Mouse (Mus musculus) embryonic facial prominence, embryonic 11.5 days (tissue): ENCODE results near the gene Lyl1. TPM values are rescaled to one million over a fixed set of nuclear protein-coding genes. Genes with fewer than 3 reads are reported as not detected.

Experiments
- ATAC-seq: fragments of 200-750 bp; cut with Nextera tagmentation; replicated peaks from 2 replicates; pipeline ENCODE4 v1.8.0; 2017; ENCODE audit warnings: low read depth; ENCODE audit not compliant: insufficient number of reproducible peaks, low FRiP score, low TSS enrichment
- DNase-seq: peaks from one replicate; pipeline ENCODE4 v3.0.0-alpha.2; 2015; ENCODE audit warnings: low spot score
- H3K27ac ChIP-seq: fragments of 300-500 bp; sonication (generic); replicated peaks from 2 replicates; pipeline ENCODE4 v1.5.1; 2014; ENCODE audit warnings: mild to moderate bottlenecking, low read depth, low read length, control low read depth
- H3K27me3 ChIP-seq: fragments of 300-500 bp; sonication (generic); 2 replicates; pipeline ENCODE4 v1.6.1; 2014; ENCODE audit warnings: mild to moderate bottlenecking, low read length, moderate library complexity, mixed read lengths; ENCODE audit not compliant: control insufficient read depth, insufficient read depth
- H3K36me3 ChIP-seq: fragments of 300-500 bp; sonication (generic); replicated peaks from 2 replicates; pipeline ENCODE4 v1.6.1; 2014; ENCODE audit warnings: low read depth, mild to moderate bottlenecking, low read length, moderate library complexity, mixed read lengths; ENCODE audit not compliant: control insufficient read depth, insufficient read depth
- H3K4me1 ChIP-seq: fragments of 300-500 bp; sonication (generic); 2 replicates; pipeline ENCODE4 v1.6.1; 2014; ENCODE audit warnings: low read length, mixed read lengths; ENCODE audit not compliant: control insufficient read depth, insufficient read depth
- H3K4me2 ChIP-seq: fragments of 300-500 bp; sonication (generic); 2 replicates; pipeline ENCODE4 v1.6.1; 2014; ENCODE audit warnings: low read depth, mild to moderate bottlenecking, control low read depth, low read length, moderate library complexity
- H3K4me3 ChIP-seq: fragments of 300-500 bp; sonication (generic); 2 replicates; pipeline ENCODE4 v1.5.1; 2014; ENCODE audit warnings: low read depth, low read length, control low read depth
- H3K9ac ChIP-seq: fragments of 300-500 bp; sonication (generic); replicated peaks from 2 replicates; pipeline ENCODE4 v1.6.1; 2014; ENCODE audit warnings: mild to moderate bottlenecking, control low read depth, low read length
- H3K9me3 ChIP-seq: fragments of 300-500 bp; sonication (generic); replicated peaks from 2 replicates; pipeline ENCODE4 v1.6.1; 2016; ENCODE audit warnings: mild to moderate bottlenecking, low read length, inconsistent platforms, mixed read lengths; ENCODE audit not compliant: control insufficient read depth
- WGBS: fragments of 180-500 bp; shearing (Covaris S2); extraction: QIAGEN DNeasy Blood & Tissue Kit; methylation state at CpG from one replicate; pipeline ENCODE4 v1.1.7; 2014; 5-methylcytosine and 5-hydroxymethylcytosine counted together
- polyA plus RNA-seq: library from polyadenylated mRNA; unstranded; fragments of >200 nt; fragmentation: Nextera tagmentation; extraction: Ambion mirVana; gene quantifications from 2 replicates; pipeline ENCODE4 v1.2.1, GENCODE M21; 2014

Gene Lyl1
- polyA plus RNA-seq, 1 experiment from 2014 or later: 4.6 TPM

DNA sequence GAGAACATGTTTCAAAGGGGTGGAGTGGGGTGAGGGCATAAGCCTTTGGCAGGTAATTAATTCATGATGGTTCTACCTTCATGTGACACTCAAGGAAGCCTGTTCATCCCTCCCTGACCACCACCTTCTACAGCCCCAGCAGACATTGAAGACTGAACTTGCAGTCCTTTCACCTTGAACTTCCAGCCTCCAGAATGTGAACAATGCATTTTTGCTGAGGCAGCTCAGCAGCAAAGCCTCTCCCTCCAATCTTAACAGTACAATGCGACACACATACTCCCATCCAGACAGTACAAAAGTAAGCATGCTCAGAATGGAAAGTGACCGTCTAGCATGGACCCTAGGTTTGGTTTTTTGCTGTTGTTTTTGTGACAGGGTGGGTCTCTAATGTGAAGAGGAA lies 19.8 kb upstream of the Lyl1 start:
- no peak overlapping the region for H3K4me3 ChIP-seq
- no peak overlapping the region for H3K9ac ChIP-seq
- no peaks in the 10 kb centered on the region; the same call in 1 of the 2 replicates for H3K36me3 ChIP-seq
- H3K9me3 ChIP-seq: no peaks in the 10 kb centered on the region
- no peak for ATAC-seq
- no peaks in the 10 kb centered on the region for H3K27me3 ChIP-seq
- no peak overlapping the region for H3K27ac ChIP-seq
- peaks cover 3% of the 10 kb centered on the region for H3K4me1 ChIP-seq
- no peak for DNase-seq
- 89% methylated on average over 2 of the region's 2 CpGs for WGBS
- H3K4me2 ChIP-seq: no peak overlapping the region

- H3K27ac ChIP-seq: no peak overlapping the region
- H3K9ac ChIP-seq: no peak overlapping the region
- H3K36me3 ChIP-seq: no peaks in the 10 kb centered on the region; the same call in 1 of the 2 replicates
- no peak overlapping the region for H3K4me3 ChIP-seq
- no peak overlapping the region for H3K4me2 ChIP-seq
- no peaks in the 10 kb centered on the region for H3K9me3 ChIP-seq
- DNase-seq: no peak
- WGBS: 85% methylated on average over 2 of the region's 2 CpGs
- ATAC-seq: no peak
- H3K27me3 ChIP-seq: no peaks in the 10 kb centered on the region
- H3K4me1 ChIP-seq: peaks cover 3% of the 10 kb centered on the region
Observed at GRCm38 (mm10) chr8:84682257-84682656, 19.0 kb upstream of the Lyl1 start.

- Histone ChIP-seq H3K27me3 (no peaks in the 10 kb centered on the region), H3K4me2 (no peak overlapping the region), H3K4me1 (peaks cover 3% of the 10 kb centered on the region), H3K9ac (no peak overlapping the region), H3K9me3 (no peaks in the 10 kb centered on the region), H3K4me3 (no peak overlapping the region), H3K36me3 (no peaks in the 10 kb centered on the region; the same call in 1 of the 2 replicates), H3K27ac (no peak overlapping the region)
- no peak for DNase-seq
- no peak for ATAC-seq
- 65% methylated on average over 3 of the region's 3 CpGs for WGBS
Observed at GRCm38 (mm10) chr8:84684537-84684936, 16.7 kb upstream of the Lyl1 start.

GRCm38 (mm10) chr8:84686191-84687002 lies 14.9 kb upstream of the Lyl1 start, which contains the start of gene Trmt1:
TSS of gene Trmt1 (plus strand) at chr8:84686307.
- peak within 1 kb of the TSS; percentile 79 for H3K4me2 ChIP-seq
- H3K9ac ChIP-seq: peak within 1 kb of the TSS; percentile 100
- peak; percentile 38 for DNase-seq
- H3K27me3 ChIP-seq: no peaks in the 10 kb centered on the region
- H3K27ac ChIP-seq: peak within 1 kb of the TSS; percentile 98
- H3K36me3 ChIP-seq: no peaks in the 10 kb centered on the region
- ATAC-seq: no peak; the same call in 1 of the 2 replicates
- peaks cover 3% of the 10 kb centered on the region for H3K4me1 ChIP-seq
- 8% methylated on average over 20 of the region's 20 CpGs for WGBS
- H3K9me3 ChIP-seq: no peaks in the 10 kb centered on the region
- H3K4me3 ChIP-seq: peak within 1 kb of the TSS; percentile 100

DNA sequence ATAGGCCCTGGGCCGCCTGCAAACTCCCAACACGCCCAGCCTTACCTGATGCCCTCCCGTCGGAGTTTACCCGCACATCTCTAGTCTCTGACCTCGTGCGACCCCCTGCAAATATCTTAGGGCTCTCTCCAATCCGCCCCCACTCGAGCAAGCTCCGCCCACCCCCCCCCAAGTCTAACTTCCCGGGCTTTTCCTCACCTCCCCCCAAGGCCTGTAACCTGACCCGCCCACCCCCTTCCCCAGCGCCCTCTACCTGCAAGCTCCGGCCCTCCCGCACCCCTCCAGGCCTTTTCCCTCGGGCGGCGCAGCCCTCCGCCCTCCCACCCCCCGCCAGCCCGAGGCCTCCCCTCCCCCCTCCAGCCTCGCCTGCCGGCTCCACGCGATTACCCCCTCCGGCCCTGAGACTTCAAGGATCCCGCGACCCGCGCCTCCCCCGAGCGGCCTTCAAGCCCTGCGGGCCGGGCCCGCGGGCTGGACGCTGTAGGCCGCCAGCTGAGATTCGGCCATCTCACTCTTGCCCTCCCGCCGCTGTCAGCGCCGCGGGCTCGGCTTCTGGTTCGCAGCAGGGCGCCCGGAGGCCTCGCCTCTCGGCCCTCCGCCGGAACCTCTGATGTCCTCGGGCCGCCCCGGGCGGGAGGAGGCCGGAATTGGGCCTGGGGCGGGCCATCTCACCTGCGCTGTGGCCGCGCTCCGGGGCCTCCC lies 14.1 kb upstream of the Lyl1 start:
- ATAC-seq (no peak; the same call in 1 of the 2 replicates), DNase-seq (peak; percentile 72)
- WGBS: under 1% methylated on average over 56 of the region's 62 CpGs
- Histone ChIP-seq H3K36me3 (no peaks in the 10 kb centered on the region), H3K27ac (peak overlapping the region; percentile 98), H3K27me3 (no peaks in the 10 kb centered on the region), H3K9me3 (no peaks in the 10 kb centered on the region), H3K4me1 (peaks cover 3% of the 10 kb centered on the region), H3K9ac (peak overlapping the region; percentile 100), H3K4me3 (peak overlapping the region; percentile 100), H3K4me2 (peak overlapping the region; percentile 79)

DNA sequence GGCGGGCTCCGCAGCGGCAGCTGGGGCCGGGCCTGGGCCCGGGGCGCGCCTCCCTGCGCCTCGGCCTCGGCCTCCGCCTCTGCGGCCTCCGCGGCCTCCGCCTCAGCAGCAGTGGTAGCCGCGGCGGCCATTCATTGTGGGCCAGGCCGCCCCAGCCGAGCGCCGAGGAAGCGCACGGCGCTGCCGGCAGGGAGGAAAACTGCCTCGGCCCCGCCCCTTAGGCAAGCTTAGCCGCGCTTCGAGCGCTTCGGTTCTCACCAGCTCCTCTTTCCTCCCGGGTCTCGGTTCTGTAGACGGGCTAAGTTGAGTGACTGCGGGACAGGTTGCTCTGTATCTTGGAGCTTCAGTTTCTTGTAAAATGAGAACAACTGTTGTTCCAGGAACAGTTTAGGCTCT lies 13.6 kb upstream of the Lyl1 start, which contains the start of gene Nacc1:
Nacc1 (minus strand) TSS at position 158 of the 396 bp plus-strand sequence.
- peak; percentile 95 for DNase-seq
- Histone ChIP-seq H3K4me3 (peak within 1 kb of the TSS; percentile 100), H3K36me3 (no peaks in the 10 kb centered on the region), H3K4me2 (peak within 1 kb of the TSS; percentile 79), H3K27ac (peak within 1 kb of the TSS; percentile 98), H3K4me1 (peaks cover 3% of the 10 kb centered on the region), H3K9ac (peak within 1 kb of the TSS; percentile 100), H3K27me3 (no peaks in the 10 kb centered on the region), H3K9me3 (no peaks in the 10 kb centered on the region)
- under 1% methylated on average over 22 of the region's 37 CpGs for WGBS
- ATAC-seq: peak; percentile 54

GRCm38 (mm10) chr8:84689091-84689915 lies 12.0 kb upstream of the Lyl1 start:
- Histone ChIP-seq H3K4me1 (peaks cover 3% of the 10 kb centered on the region), H3K9ac (peak overlapping the region; percentile 85), H3K27ac (peak overlapping the region; percentile 47; the same call in 1 of the 2 replicates), H3K36me3 (no peaks in the 10 kb centered on the region), H3K4me2 (peak overlapping the region; percentile 90), H3K27me3 (no peaks in the 10 kb centered on the region), H3K9me3 (no peaks in the 10 kb centered on the region), H3K4me3 (peak overlapping the region; percentile 86)
- ATAC-seq (peak; percentile 77), DNase-seq (peak; percentile 92)
- under 1% methylated on average over 47 of the region's 47 CpGs for WGBS
